In the genomic region with DNA sequence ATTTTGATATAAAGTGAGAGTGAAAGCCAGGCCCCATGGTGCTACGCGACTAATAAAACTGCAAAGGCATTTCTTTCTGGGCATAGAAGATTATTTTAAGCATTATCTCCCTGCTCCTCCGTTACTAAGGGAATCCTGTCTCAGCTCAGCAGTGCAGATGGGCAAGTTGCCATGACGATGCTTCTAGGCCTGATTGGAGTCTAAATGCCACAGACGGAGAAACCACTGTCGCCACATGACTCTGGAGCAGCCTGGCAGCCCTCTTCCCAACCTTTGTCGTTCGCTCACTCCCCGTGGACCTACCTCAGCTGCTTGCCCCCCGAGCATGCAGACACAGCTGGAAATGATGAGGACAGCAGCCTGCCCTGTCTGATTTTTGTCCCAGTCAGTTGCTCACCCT, we compare ENCODE assay signal across 12 mouse cellular contexts. TPM values are rescaled to one million over a fixed set of nuclear protein-coding genes. Genes with fewer than 3 reads are reported as not detected.
DNase-seq lines count a peak whose midpoint lies in the region; ATAC-seq and TF ChIP-seq lines count a peak whose summit lies in the region.
"Had no signal": no experiment of that assay in that cellular context is flagged by ENCODE, and none has a peak within 500 bp of the region (broad histone marks: within the 10 kb centered on the region; RNA-seq: fewer than 3 reads in every experiment).

No protein-coding gene starts in this region.

- DNase-seq in forebrain, embryonic 14.5 days (ENCODE audit: low spot score), result peak; percentile 76
- peak; percentile 64 to 71 for DNase-seq in frontal cortex, postnatal 14 days (ENCODE audit: low spot score in 2 of 2)
- DNase-seq in left cerebral cortex, adult 2 months (ENCODE audit: extremely low spot score in 1 of 2, low spot score in 2 of 2), result peak; percentile 61 to 64
- peak; percentile 8 for DNase-seq in retina, embryonic 14.5 days (ENCODE audit: low spot score)
- no peak for DNase-seq in testis, postnatal 14 days (ENCODE audit: low spot score)
- DNase-seq in ovary, postnatal 10 days (ENCODE audit: low spot score), result no peak
- DNase-seq: cerebellum, adult 8-10 months had no signal

- H3K4me1 ChIP-seq in forebrain, embryonic 14.5 days (ENCODE audit: control insufficient read depth, insufficient read depth, low read length), result no peaks in the 10 kb centered on the region; the same call in 1 of the 2 replicates
- H3K4me1 ChIP-seq in heart, embryonic 12.5 days (replicated peaks), result no peaks in the 10 kb centered on the region
- H3K4me1 ChIP-seq: liver, embryonic 15.5 days; neural tube, embryonic 12.5 days had no signal

- no peak overlapping the region for H3K9ac ChIP-seq in forebrain, embryonic 14.5 days (ENCODE audit: low read length)
- no peak overlapping the region for H3K9ac ChIP-seq in heart, embryonic 12.5 days
- H3K9ac ChIP-seq: liver, embryonic 15.5 days; neural tube, embryonic 12.5 days had no signal

- peak overlapping the region; percentile 27; the same call in 1 of the 2 replicates for H3K27ac ChIP-seq in forebrain, embryonic 14.5 days (ENCODE audit: low read depth, low read length)
- H3K27ac ChIP-seq in left cerebral cortex, adult 2 months, result peak overlapping the region; percentile 54
- no peak overlapping the region for H3K27ac ChIP-seq in heart, embryonic 12.5 days (ENCODE audit: poor library complexity, severe bottlenecking)
- H3K27ac ChIP-seq: liver, embryonic 15.5 days; neural tube, embryonic 12.5 days had no signal

- TF ChIP-seq CTCF in left cerebral cortex, adult 2 months (IDR thresholded peaks at IDR 0.05), result no peak

- no peak overlapping the region for H3K4me3 ChIP-seq in forebrain, embryonic 14.5 days (ENCODE audit: low read depth, low read length)
- H3K4me3 ChIP-seq in left cerebral cortex, adult 2 months, result no peak overlapping the region
- no peak overlapping the region for H3K4me3 ChIP-seq in heart, embryonic 12.5 days
- H3K4me3 ChIP-seq: liver, embryonic 15.5 days; neural tube, embryonic 12.5 days had no signal

- ATAC-seq in forebrain, embryonic 14.5 days, result peak; percentile 42; the same call in 1 of the 2 replicates
- no peak for ATAC-seq in heart, embryonic 12.5 days (ENCODE audit: insufficient number of reproducible peaks, low FRiP score)
- ATAC-seq: intestine, postnatal 0 days; Patski had no signal

- no peaks in the 10 kb centered on the region; the same call in 1 of the 2 replicates for H3K27me3 ChIP-seq in forebrain, embryonic 14.5 days (replicated peaks; ENCODE audit: control insufficient read depth, insufficient read depth, low read length)
- no peaks in the 10 kb centered on the region for H3K27me3 ChIP-seq in heart, embryonic 12.5 days (replicated peaks)
- H3K27me3 ChIP-seq: liver, embryonic 15.5 days; neural tube, embryonic 12.5 days; Patski had no signal

- no peaks in the 10 kb centered on the region for H3K9me3 ChIP-seq in forebrain, embryonic 14.5 days (replicated peaks; ENCODE audit: control insufficient read depth, low read length)
- no peaks in the 10 kb centered on the region for H3K9me3 ChIP-seq in heart, embryonic 12.5 days (replicated peaks)
- H3K9me3 ChIP-seq: liver, embryonic 15.5 days; neural tube, embryonic 12.5 days had no signal

- WGBS in forebrain, embryonic 14.5 days, result 54% methylated on average over 10 of the region's 10 CpGs
- WGBS in heart, embryonic 12.5 days, result 61% methylated on average over 10 of the region's 10 CpGs

- no peaks in the 10 kb centered on the region for H3K36me3 ChIP-seq in forebrain, embryonic 14.5 days (ENCODE audit: control insufficient read depth, insufficient read depth, low read length)
- no peaks in the 10 kb centered on the region for H3K36me3 ChIP-seq in heart, embryonic 12.5 days
- H3K36me3 ChIP-seq: liver, embryonic 15.5 days; neural tube, embryonic 12.5 days had no signal

- intact Hi-C loops in left cerebral cortex, adult 2 months (cut with DNase I), result no loop called here

- no peak overlapping the region for H3K4me2 ChIP-seq in forebrain, embryonic 14.5 days (ENCODE audit: low read length)
- H3K4me2 ChIP-seq in heart, embryonic 12.5 days, result no peak overlapping the region
- H3K4me2 ChIP-seq: liver, embryonic 15.5 days; neural tube, embryonic 12.5 days had no signal

RNA-seq across cellular contexts. Expression of gene Mrpl3, which starts 4.7 kb away (rescaled TPM):
- polyA plus RNA-seq in forebrain, embryonic 14.5 days (2014; fragmentation: Nextera tagmentation; extraction: Ambion mirVana), result 106 and 108 TPM in 2 replicates
- 10 to 100 TPM; 87.0 to 88.1 TPM for total RNA-seq in left cerebral cortex, adult 2 months (2021)
- polyA plus RNA-seq in heart, embryonic 12.5 days (2016; fragmentation: Nextera tagmentation; extraction: Ambion mirVana), result 116 and 124 TPM in 2 replicates

Comparison
In these comparisons a context has a peak if more than half of its experiments do, and no peak if none do; other contexts are left out.
1. DNase-seq: peak in forebrain, embryonic 14.5 days (single experiment), frontal cortex, postnatal 14 days (2 of 2), left cerebral cortex, adult 2 months (2 of 2) and retina, embryonic 14.5 days (single experiment); none in testis, postnatal 14 days (single experiment) and ovary, postnatal 10 days (single experiment).